Mouse (Mus musculus) brain, embryonic 14.5 days (tissue): ENCODE measurements around the gene Grcc10. TPM values are rescaled to one million over a fixed set of nuclear protein-coding genes. Genes with fewer than 3 reads are reported as not detected.

Experiments used
- DNase-seq: peaks from one replicate; pipeline ENCODE4 v3.0.0-alpha.2; 2011; ENCODE audit warnings: low read depth
- CTCF ChIP-seq: fragments of 200-500 bp; IDR thresholded peaks from 2 replicates; pipeline ENCODE4 v1.5.1; 2012; ENCODE audit warnings: inconsistent platforms, mild to moderate bottlenecking, moderate library complexity, borderline replicate concordance; ENCODE audit not compliant: insufficient read depth, insufficient read length; ENCODE audit errors: extremely low read depth
- POLR2A ChIP-seq: fragments of 200-500 bp; IDR thresholded peaks from 2 replicates; pipeline ENCODE4 v1.6.1; 2012; ENCODE audit warnings: mild to moderate bottlenecking, inconsistent platforms, borderline replicate concordance; ENCODE audit not compliant: poor library complexity, insufficient read depth, insufficient read length, severe bottlenecking; ENCODE audit errors: extremely low read depth
- polyA plus RNA-seq: library from polyadenylated mRNA; depleted of rRNA; stranded (reverse); fragments of >200 nt; gene quantifications from 2 replicates; pipeline ENCODE4 v1.2.3, GENCODE M21; 2012

The Grcc10 gene
- polyA plus RNA-seq, 1 experiment, result 429 TPM

DNA sequence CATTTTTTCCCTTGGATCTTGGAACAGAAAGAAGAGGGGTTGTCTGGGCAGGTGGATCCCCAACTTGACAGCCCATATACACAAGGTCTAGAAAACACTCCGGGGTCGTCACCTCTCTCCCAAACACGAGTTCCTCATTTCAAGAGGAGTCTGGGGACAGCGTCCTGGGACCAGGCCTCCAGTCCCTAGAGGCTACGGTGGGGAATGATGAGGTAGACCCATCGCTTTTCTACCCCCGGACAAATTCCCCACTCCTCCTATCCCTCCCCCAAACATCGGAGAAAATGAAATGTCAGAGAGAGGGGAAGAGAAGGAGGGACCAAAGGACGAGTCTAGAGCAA lies 27.5 kb upstream of the Grcc10 start:
- no peak for DNase-seq
- TF ChIP-seq POLR2A (no peak), CTCF (no peak)

DNA sequence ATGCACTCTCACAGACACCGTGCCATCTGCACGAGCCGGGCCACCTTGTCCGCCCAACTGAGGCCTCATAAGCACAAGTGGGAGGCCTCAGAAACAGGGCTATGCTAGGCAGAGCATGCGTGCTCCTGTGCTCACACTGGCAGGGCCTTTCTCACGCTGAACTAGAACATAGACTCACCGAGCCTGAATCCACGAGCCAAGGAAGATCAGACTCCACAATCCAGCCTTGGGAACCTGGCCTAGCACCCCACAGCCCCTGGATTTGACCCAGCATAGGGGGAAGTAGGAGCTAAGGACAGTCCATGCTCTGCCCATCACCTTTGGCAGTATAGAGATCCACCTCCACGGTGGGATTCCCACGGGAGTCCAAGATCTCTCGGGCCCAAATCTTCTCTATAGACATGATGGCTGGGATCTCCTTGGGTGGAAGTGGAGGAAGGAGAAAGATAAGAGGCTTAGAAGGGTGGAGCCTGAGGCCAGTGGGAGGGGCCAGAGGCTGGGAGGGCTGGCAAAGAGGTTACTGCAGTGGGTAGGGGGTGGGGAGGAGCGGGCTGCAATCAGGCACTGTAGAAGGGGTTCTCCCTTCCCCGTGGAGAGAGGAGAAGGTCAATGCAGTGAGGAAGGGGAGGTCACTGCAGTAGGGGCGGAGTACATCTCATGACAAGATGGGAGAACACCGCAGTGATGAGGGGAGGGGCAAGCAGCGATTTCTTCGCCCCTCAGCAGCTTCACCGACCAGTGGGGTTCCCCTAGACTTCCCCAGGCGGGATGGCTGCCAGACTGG lies 26.9 kb upstream of the Grcc10 start:
- peak; percentile 45 for DNase-seq

DNA sequence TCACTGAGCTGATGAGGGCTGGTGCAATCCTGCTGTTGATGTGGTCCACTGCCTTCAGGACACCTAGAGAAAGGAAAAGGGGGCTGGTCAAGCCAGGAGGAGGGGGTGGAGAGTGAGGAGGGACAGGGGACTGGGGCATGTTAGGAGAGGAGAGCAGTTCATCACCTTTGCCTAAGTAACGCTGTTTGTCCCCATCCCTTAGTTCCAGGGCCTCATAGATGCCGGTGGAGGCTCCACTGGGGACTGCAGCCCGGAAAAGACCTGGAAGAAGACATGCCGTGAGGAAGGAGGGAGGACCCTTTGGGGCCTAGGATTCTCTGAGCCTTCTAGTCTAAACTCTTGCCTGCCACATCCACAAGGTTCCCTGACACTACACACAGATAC lies 26.4 kb upstream of the Grcc10 start:
- TF ChIP-seq CTCF, result no peak
- TF ChIP-seq POLR2A, result no peak
- no peak for DNase-seq

More for the DNA sequence above, 26.9 kb upstream of the Grcc10 start:
- TF ChIP-seq CTCF (no peak), POLR2A (no peak)

GRCm38 (mm10) chr6:124765951-124766350 lies 24.8 kb upstream of the Grcc10 start:
- TF ChIP-seq CTCF, result no peak
- no peak for TF ChIP-seq POLR2A
- DNase-seq, result no peak

- peak; percentile 92 for TF ChIP-seq CTCF
- no peak for TF ChIP-seq POLR2A
- DNase-seq, result peak; percentile 88
Observed at GRCm38 (mm10) chr6:124759259-124759658, 18.1 kb upstream of the Grcc10 start.

- DNase-seq, result no peak
Observed at GRCm38 (mm10) chr6:124758849-124759232, 17.7 kb upstream of the Grcc10 start.

DNA sequence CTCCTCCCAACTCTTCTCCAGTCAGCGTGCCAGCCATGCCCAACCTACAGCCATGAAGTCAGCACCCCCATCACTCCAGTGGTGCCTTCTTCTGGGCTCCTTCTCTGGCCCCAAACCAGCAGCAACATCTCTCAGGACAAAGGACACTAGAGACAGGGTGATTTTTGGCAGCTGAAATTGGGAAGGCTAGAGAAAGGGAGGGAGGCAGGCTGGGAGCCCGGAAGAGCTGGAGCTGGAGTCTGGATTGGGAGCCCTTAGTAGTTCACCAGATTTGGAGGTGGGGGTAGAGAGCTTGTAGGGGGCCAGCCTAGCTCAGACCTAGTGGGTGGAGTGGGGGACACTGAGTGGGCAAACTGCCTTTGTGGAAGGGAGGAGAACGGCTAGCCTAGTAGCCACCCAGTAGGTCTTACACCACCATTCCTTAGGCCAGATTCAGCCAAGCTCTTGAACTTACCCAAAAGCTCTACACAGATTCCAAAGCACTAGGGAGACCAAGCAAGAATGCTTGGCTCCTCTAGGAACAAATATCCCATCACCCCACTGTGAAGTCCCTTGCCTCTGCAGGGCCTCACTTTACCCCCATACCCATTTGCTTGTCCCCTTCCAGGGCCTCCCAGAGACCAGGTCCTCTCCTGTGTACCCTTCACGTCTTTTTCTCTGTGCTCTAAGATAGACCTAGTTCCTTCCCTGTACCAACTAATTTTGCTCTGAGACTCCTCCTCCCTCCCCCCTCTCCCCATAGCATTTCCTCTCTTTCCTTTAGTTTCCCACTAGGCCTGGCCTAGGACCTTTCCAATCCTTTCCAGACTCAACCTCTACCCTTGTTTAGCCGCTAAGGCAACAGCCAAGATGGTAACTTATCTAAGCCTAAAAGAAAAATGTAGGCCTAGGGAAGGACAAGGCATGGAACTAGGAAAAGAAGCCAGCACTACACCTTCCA lies 17.0 kb upstream of the Grcc10 start:
- peak; percentile 89 for DNase-seq
- no peak for TF ChIP-seq POLR2A
- TF ChIP-seq CTCF, result no peak

More at GRCm38 (mm10) chr6:124758849-124759232, 17.7 kb upstream of the Grcc10 start:
- TF ChIP-seq POLR2A, result no peak
- no peak for TF ChIP-seq CTCF

GRCm38 (mm10) chr6:124757351-124757880 lies 16.2 kb upstream of the Grcc10 start:
- no peak for DNase-seq

DNA sequence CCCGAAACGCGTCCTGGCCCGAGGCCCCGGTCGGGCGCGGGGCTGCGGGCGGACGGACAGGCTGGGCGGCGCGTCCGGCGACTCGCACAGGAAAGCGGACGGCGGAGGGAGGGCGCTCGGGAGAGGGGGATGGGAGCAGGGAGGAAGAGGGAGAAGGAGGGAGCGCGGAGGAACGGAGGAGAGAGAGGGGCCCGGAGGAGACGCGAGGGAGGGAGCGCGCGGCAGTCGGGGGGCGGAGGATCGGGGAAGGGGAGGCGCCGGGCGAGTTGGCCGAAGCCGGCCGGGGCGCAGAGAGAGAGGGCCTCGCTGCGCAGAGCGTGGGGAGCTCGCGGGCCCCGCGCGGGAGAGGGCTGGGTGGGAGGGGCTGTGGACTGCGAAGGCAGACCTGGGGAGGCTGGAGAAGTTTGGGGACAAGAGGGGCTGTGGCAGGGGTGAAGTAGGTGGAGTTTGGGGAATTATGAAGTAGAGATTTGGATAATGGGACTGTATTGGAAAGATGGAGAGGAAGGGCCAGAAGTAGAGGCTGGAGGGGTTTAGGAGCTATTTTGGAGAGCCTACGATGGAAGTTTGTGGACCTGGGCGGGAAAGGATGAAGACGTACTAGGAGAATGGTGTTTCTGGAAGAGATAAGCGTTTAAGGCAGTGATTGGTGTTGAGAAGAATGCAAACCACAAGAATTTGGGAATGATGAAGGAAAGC lies 15.6 kb upstream of the Grcc10 start:
- no peak for TF ChIP-seq POLR2A
- TF ChIP-seq CTCF, result no peak
- peak; percentile 93 for DNase-seq

More at GRCm38 (mm10) chr6:124757351-124757880, 16.2 kb upstream of the Grcc10 start:
- no peak for TF ChIP-seq POLR2A
- no peak for TF ChIP-seq CTCF

- TF ChIP-seq CTCF, result no peak
- no peak for TF ChIP-seq POLR2A
- peak; percentile 87 for DNase-seq
Observed at GRCm38 (mm10) chr6:124755831-124756595, 14.8 kb upstream of the Grcc10 start, which contains the start of the genes Gm45234 and Atn1. Gene Gm45234 (minus strand): TSS chr6:124756021. Gene Atn1 (minus strand): TSS chr6:124756524.

- no peak for TF ChIP-seq CTCF
- no peak for TF ChIP-seq POLR2A
- no peak for DNase-seq
Observed at GRCm38 (mm10) chr6:124755306-124755705, 14.1 kb upstream of the Grcc10 start.
